21 mouse cellular contexts compared by ENCODE assay signal in the genomic region with DNA sequence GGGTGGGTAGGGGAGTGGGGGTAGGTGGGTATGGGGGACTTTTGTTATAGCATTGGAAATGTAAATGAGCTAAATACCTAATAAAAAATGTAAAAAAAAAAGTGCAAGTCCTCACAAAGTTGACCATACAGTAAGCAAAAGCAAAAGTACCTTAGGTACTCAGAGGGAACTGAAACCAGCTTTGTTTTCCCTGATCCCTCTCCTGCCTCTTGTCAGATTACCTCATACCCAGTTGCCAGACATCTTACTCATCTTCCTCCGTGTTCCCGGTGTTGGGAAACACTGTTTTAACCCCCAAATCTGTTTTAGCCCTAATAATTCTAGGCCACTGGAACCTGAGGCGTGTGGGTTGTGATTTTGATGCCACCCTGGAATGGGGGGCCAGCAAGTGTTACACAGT. TPM values are rescaled to one million over a fixed set of nuclear protein-coding genes. Genes with fewer than 3 reads are reported as not detected.
"Had no signal": no experiment of that assay in that cellular context is flagged by ENCODE, and none has a peak within 500 bp of the region (broad histone marks: within the 10 kb centered on the region; RNA-seq: fewer than 3 reads in every experiment).

No protein-coding gene starts in this region.

- H3K9me3 ChIP-seq: kidney, embryonic 15.5 days; limb, embryonic 12.5 days; limb, embryonic 15.5 days; lung, embryonic 15.5 days; midbrain, embryonic 12.5 days; midbrain, embryonic 15.5 days; neural tube, embryonic 12.5 days; neural tube, embryonic 15.5 days had no signal

- H3K9ac ChIP-seq: kidney, embryonic 15.5 days; limb, embryonic 12.5 days; limb, embryonic 15.5 days; liver, embryonic 14.5 days; liver, postnatal 0 days; lung, embryonic 15.5 days; midbrain, embryonic 12.5 days; midbrain, embryonic 15.5 days; neural tube, embryonic 12.5 days; neural tube, embryonic 15.5 days had no signal

- H3K4me1 ChIP-seq: kidney, embryonic 15.5 days; limb, embryonic 12.5 days; limb, embryonic 15.5 days; lung, embryonic 15.5 days; midbrain, embryonic 12.5 days; midbrain, embryonic 15.5 days; neural tube, embryonic 12.5 days; neural tube, embryonic 15.5 days had no signal

- H3K4me3 ChIP-seq: kidney, embryonic 15.5 days; limb, embryonic 12.5 days; limb, embryonic 15.5 days; lung, embryonic 15.5 days; midbrain, embryonic 12.5 days; midbrain, embryonic 15.5 days; neural tube, embryonic 12.5 days; neural tube, embryonic 15.5 days had no signal

- H3K27me3 ChIP-seq: kidney, embryonic 15.5 days; limb, embryonic 12.5 days; limb, embryonic 15.5 days; lung, embryonic 15.5 days; midbrain, embryonic 12.5 days; midbrain, embryonic 15.5 days; neural tube, embryonic 12.5 days; neural tube, embryonic 15.5 days had no signal

- DNase-seq: kidney, adult 11 months; kidney, adult 8-10 months; kidney, postnatal 10 days; kidney, postnatal 36 days; left cerebral cortex, postnatal 4 days; liver, postnatal 0 days; retina, postnatal 1 day; right cerebral cortex, postnatal 25 days; spleen, adult 18-20 months; thymus, adult 18-20 months; thymus, postnatal 36 days had no signal

- ATAC-seq: liver, postnatal 0 days; midbrain, embryonic 15.5 days had no signal

- H3K27ac ChIP-seq: kidney, embryonic 15.5 days; limb, embryonic 12.5 days; limb, embryonic 15.5 days; liver, embryonic 14.5 days; lung, embryonic 15.5 days; midbrain, embryonic 12.5 days; midbrain, embryonic 15.5 days; neural tube, embryonic 12.5 days; neural tube, embryonic 15.5 days had no signal

- H3K4me2 ChIP-seq: kidney, embryonic 15.5 days; limb, embryonic 12.5 days; limb, embryonic 15.5 days; liver, embryonic 11.5 days; lung, embryonic 15.5 days; midbrain, embryonic 12.5 days; midbrain, embryonic 15.5 days; neural tube, embryonic 12.5 days; neural tube, embryonic 15.5 days had no signal

- H3K36me3 ChIP-seq: kidney, embryonic 15.5 days; limb, embryonic 12.5 days; limb, embryonic 15.5 days; lung, embryonic 15.5 days; midbrain, embryonic 12.5 days; midbrain, embryonic 15.5 days; neural tube, embryonic 12.5 days; neural tube, embryonic 15.5 days had no signal

RNA-seq across cellular contexts. Expression of a gene that starts 56.5 kb away (rescaled TPM):
- polyA plus RNA-seq: limb, embryonic 12.5 days had no signal
